ENCODE assay signal across 18 mouse cellular contexts in the genomic region with DNA sequence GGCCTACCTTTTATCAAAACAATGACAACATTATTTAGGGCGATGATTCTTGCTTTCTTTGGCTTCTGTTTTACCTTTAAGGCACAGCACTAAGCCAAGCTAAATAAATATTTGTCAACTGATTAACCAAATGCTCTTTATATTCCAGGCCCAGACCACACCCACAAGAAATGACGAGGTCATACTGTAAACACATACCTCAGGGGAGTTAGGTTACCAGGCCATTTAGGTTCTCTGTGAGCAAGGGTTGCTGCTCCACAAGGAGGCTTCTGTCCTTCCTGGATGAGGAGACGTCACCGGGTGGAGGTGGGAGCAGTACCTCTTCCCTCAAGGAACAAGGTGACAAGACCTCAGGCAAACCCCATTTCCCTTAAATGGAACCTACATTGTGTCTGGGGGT. TPM values are rescaled to one million over a fixed set of nuclear protein-coding genes. Genes with fewer than 3 reads are reported as not detected.
A peak's percentile ranks its signal among the peaks of the same experiment; 100 is the strongest.
DNase-seq lines count a peak whose midpoint lies in the region; ATAC-seq and TF ChIP-seq lines count a peak whose summit lies in the region.
"Had no signal": no experiment of that assay in that cellular context is flagged by ENCODE, and none has a peak within 500 bp of the region (broad histone marks: within the 10 kb centered on the region; RNA-seq: fewer than 3 reads in every experiment).

No protein-coding gene starts in this region.

- no peaks in the 10 kb centered on the region for H3K9me3 ChIP-seq in intestine, postnatal 0 days (ENCODE audit: control insufficient read depth)
- no peaks in the 10 kb centered on the region for H3K9me3 ChIP-seq in stomach, embryonic 16.5 days (replicated peaks; ENCODE audit: control insufficient read depth, low read length)
- H3K9me3 ChIP-seq in midbrain, postnatal 0 days (ENCODE audit: low read length), result no peaks in the 10 kb centered on the region
- H3K9me3 ChIP-seq: limb, embryonic 13.5 days; midbrain, embryonic 13.5 days had no signal

- TF ChIP-seq CTCF in lung, adult 2 months (IDR thresholded peaks at IDR 0.05; ENCODE audit: insufficient read depth, low read length), result no peak
- no peak for TF ChIP-seq CTCF in intestine, postnatal 0 days (IDR thresholded peaks at IDR 0.05; ENCODE audit: low read depth)
- TF ChIP-seq CTCF in midbrain, postnatal 0 days (IDR thresholded peaks at IDR 0.05), result no peak

- no peak overlapping the region for H3K9ac ChIP-seq in intestine, postnatal 0 days (ENCODE audit: low read depth, low read length)
- H3K9ac ChIP-seq in stomach, embryonic 16.5 days (ENCODE audit: low read length), result no peak overlapping the region
- H3K9ac ChIP-seq in midbrain, postnatal 0 days (replicated peaks; ENCODE audit: low read length, poor library complexity, severe bottlenecking), result no peak overlapping the region
- H3K9ac ChIP-seq: limb, embryonic 13.5 days; liver, embryonic 14.5 days; midbrain, embryonic 13.5 days had no signal

- H3K27me3 ChIP-seq in intestine, postnatal 0 days (replicated peaks; ENCODE audit: control insufficient read depth, insufficient read depth, low read length), result no peaks in the 10 kb centered on the region
- no peaks in the 10 kb centered on the region for H3K27me3 ChIP-seq in stomach, embryonic 16.5 days (ENCODE audit: control insufficient read depth, insufficient read depth, low read length)
- no peaks in the 10 kb centered on the region for H3K27me3 ChIP-seq in midbrain, postnatal 0 days (ENCODE audit: insufficient read depth, low read length)
- H3K27me3 ChIP-seq: limb, embryonic 13.5 days; midbrain, embryonic 13.5 days had no signal

- H3K4me3 ChIP-seq in lung, adult 2 months (replicated peaks; ENCODE audit: extremely low read depth, low read depth, low read length), result no peak overlapping the region
- H3K4me3 ChIP-seq in intestine, postnatal 0 days (ENCODE audit: low read depth, low read length), result no peak overlapping the region
- no peak overlapping the region for H3K4me3 ChIP-seq in stomach, embryonic 16.5 days (replicated peaks; ENCODE audit: low read length)
- no peak overlapping the region for H3K4me3 ChIP-seq in midbrain, postnatal 0 days (ENCODE audit: low read depth, low read length)
- H3K4me3 ChIP-seq: limb, embryonic 13.5 days; midbrain, embryonic 13.5 days had no signal

- H3K27ac ChIP-seq in intestine, postnatal 0 days (ENCODE audit: low read depth, low read length), result no peak overlapping the region
- H3K27ac ChIP-seq in stomach, embryonic 16.5 days (ENCODE audit: low read length), result peak overlapping the region; percentile 24; the same call in 1 of the 2 replicates
- no peak overlapping the region for H3K27ac ChIP-seq in midbrain, postnatal 0 days (ENCODE audit: low read depth, low read length)
- H3K27ac ChIP-seq: hindbrain, postnatal 0 days; limb, embryonic 13.5 days; liver, embryonic 14.5 days; midbrain, embryonic 13.5 days had no signal

- 51% methylated on average over 4 of the region's 4 CpGs for WGBS in lung, adult 2 months
- WGBS in intestine, postnatal 0 days, result 35% methylated on average over 4 of the region's 4 CpGs
- 42% methylated on average over 4 of the region's 4 CpGs for WGBS in stomach, embryonic 16.5 days
- 78% methylated on average over 4 of the region's 4 CpGs for WGBS in midbrain, postnatal 0 days

- ATAC-seq in intestine, postnatal 0 days, result peak; percentile 56; the same call in 1 of the 2 replicates
- peak; percentile 87; the same call in 1 of the 2 replicates for ATAC-seq in stomach, embryonic 16.5 days (ENCODE audit: insufficient read depth, low FRiP score)
- ATAC-seq in midbrain, postnatal 0 days (ENCODE audit: low FRiP score), result no peak
- ATAC-seq: forebrain, embryonic 14.5 days; hindbrain, postnatal 0 days; midbrain, embryonic 13.5 days had no signal

- peak; percentile 66 for DNase-seq in heart, adult 11 months
- no peak for DNase-seq in heart, adult 8-10 months (ENCODE audit: low spot score)
- DNase-seq in lung, adult 18-20 months, result peak; percentile 23 to 67
- DNase-seq in lung, adult 2 months, result no peak
- no peak for DNase-seq in midbrain, postnatal 0 days (ENCODE audit: low spot score)
- DNase-seq in embryo, embryonic 10 days (ENCODE audit: low spot score), result no peak
- DNase-seq: cerebellum, postnatal 14 days; gastrocnemius, postnatal 36 days; kidney, adult 8-10 months; kidney, postnatal 25 days; thymus, postnatal 25 days had no signal

- TF ChIP-seq POLR2A in lung, adult 2 months (IDR thresholded peaks at IDR 0.05; ENCODE audit: borderline replicate concordance, extremely low read depth, low read depth, low read length), result no peak

- H3K36me3 ChIP-seq in intestine, postnatal 0 days (ENCODE audit: control insufficient read depth, insufficient read depth), result no peaks in the 10 kb centered on the region
- H3K36me3 ChIP-seq in stomach, embryonic 16.5 days (ENCODE audit: control insufficient read depth, insufficient read depth, low read length), result no peaks in the 10 kb centered on the region
- H3K36me3 ChIP-seq in midbrain, postnatal 0 days (ENCODE audit: insufficient read depth, low read length), result no peaks in the 10 kb centered on the region
- H3K36me3 ChIP-seq: limb, embryonic 13.5 days; midbrain, embryonic 13.5 days had no signal

- H3K4me2 ChIP-seq in intestine, postnatal 0 days (replicated peaks; ENCODE audit: low read depth), result no peak overlapping the region
- H3K4me2 ChIP-seq in stomach, embryonic 16.5 days (ENCODE audit: low read depth, low read length), result no peak overlapping the region
- no peak overlapping the region for H3K4me2 ChIP-seq in midbrain, postnatal 0 days (ENCODE audit: low read depth, low read length, poor library complexity, severe bottlenecking)
- H3K4me2 ChIP-seq: limb, embryonic 13.5 days; midbrain, embryonic 13.5 days had no signal

- no peaks in the 10 kb centered on the region for H3K4me1 ChIP-seq in lung, adult 2 months (ENCODE audit: control insufficient read depth, insufficient read depth, low read length)
- no peaks in the 10 kb centered on the region for H3K4me1 ChIP-seq in intestine, postnatal 0 days (replicated peaks; ENCODE audit: control insufficient read depth, insufficient read depth, low read length)
- no peaks in the 10 kb centered on the region for H3K4me1 ChIP-seq in stomach, embryonic 16.5 days (ENCODE audit: control insufficient read depth, insufficient read depth, low read length)
- no peaks in the 10 kb centered on the region for H3K4me1 ChIP-seq in midbrain, postnatal 0 days (ENCODE audit: insufficient read depth, low read length)
- H3K4me1 ChIP-seq: midbrain, embryonic 13.5 days had no signal

RNA-seq across cellular contexts. Expression of a gene that starts 49.9 kb away (rescaled TPM):
- total RNA-seq in heart, adult 8-10 months (2022), result 10 to 100 TPM; 23.5 to 26.9 (median 26.6) TPM
- polyA plus RNA-seq in lung, adult 2 months (2012; rRNA removed), result 28.4 and 33.3 TPM in 2 replicates
- 40.5 and 45.0 TPM in 2 replicates for polyA plus RNA-seq in intestine, postnatal 0 days (2015; fragmentation: Nextera tagmentation; extraction: Ambion mirVana)
- 35.0 and 37.6 TPM in 2 replicates for polyA plus RNA-seq in stomach, embryonic 16.5 days (2015; fragmentation: Nextera tagmentation; extraction: Ambion mirVana)
- 19.7 and 30.4 TPM in 2 replicates for total RNA-seq in midbrain, postnatal 0 days (2014; rRNA removed)
- polyA plus RNA-seq in midbrain, postnatal 0 days (2015; fragmentation: Nextera tagmentation; extraction: Ambion mirVana), result 55.2 and 61.4 TPM in 2 replicates

Comparison
In these comparisons a context has a peak if more than half of its experiments do, and no peak if none do; other contexts are left out.
1. DNase-seq: peak in heart, adult 11 months (single experiment) and lung, adult 18-20 months (2 of 2); none in heart, adult 8-10 months (single experiment), lung, adult 2 months (single experiment), midbrain, postnatal 0 days (single experiment) and embryo, embryonic 10 days (single experiment).